In the genomic region with DNA sequence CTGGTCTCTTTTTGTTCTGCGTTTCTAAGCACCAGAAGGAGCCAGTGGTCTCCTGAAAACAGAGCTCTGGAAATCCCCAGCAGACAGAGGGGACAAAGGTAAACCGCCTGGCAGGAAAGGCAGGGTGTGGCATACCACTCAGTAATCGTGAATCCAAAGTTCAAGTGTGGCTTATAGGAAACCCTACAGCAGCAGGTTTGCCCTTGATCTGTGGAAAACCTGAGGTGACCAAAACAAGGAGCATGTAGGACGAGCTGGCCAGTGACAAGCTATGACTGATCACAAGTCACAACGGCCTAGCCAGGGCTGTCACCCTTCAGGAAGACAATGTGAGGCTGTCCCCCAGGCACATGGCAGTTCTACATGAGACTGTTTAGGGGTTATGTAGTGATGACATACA, we compare ENCODE assay signal across 14 mouse cellular contexts. TPM values are rescaled to one million over a fixed set of nuclear protein-coding genes. Genes with fewer than 3 reads are reported as not detected.
DNase-seq lines count a peak whose midpoint lies in the region; ATAC-seq and TF ChIP-seq lines count a peak whose summit lies in the region.
"Had no signal": no experiment of that assay in that cellular context is flagged by ENCODE, and none has a peak within 500 bp of the region (broad histone marks: within the 10 kb centered on the region; RNA-seq: fewer than 3 reads in every experiment).

No protein-coding gene starts in this region.

- no peaks in the 10 kb centered on the region for H3K27me3 ChIP-seq in midbrain, embryonic 11.5 days (ENCODE audit: control insufficient read depth, insufficient read depth, low read length)
- H3K27me3 ChIP-seq in midbrain, embryonic 14.5 days (ENCODE audit: control insufficient read depth, insufficient read depth, low read length) = no peaks in the 10 kb centered on the region
- no peaks in the 10 kb centered on the region for H3K27me3 ChIP-seq in kidney, postnatal 0 days (ENCODE audit: insufficient read depth, low read length)
- H3K27me3 ChIP-seq in liver, embryonic 16.5 days (ENCODE audit: control insufficient read depth, insufficient read depth, low read depth, low read length) = no peaks in the 10 kb centered on the region
- no peaks in the 10 kb centered on the region for H3K27me3 ChIP-seq in heart, embryonic 11.5 days (ENCODE audit: control insufficient read depth, insufficient read depth, low read length)
- H3K27me3 ChIP-seq: embryonic facial prominence, embryonic 12.5 days; forebrain, embryonic 15.5 days; heart, embryonic 13.5 days; lung, embryonic 15.5 days had no signal

- no peaks in the 10 kb centered on the region for H3K36me3 ChIP-seq in midbrain, embryonic 11.5 days (ENCODE audit: control insufficient read depth, insufficient read depth, low read length)
- H3K36me3 ChIP-seq in midbrain, embryonic 14.5 days (ENCODE audit: control insufficient read depth, insufficient read depth, low read length) = no peaks in the 10 kb centered on the region
- H3K36me3 ChIP-seq in kidney, postnatal 0 days (ENCODE audit: insufficient read depth, low read length) = no peaks in the 10 kb centered on the region
- H3K36me3 ChIP-seq in liver, embryonic 16.5 days (ENCODE audit: control insufficient read depth, insufficient read depth) = no peaks in the 10 kb centered on the region
- H3K36me3 ChIP-seq in heart, embryonic 11.5 days (ENCODE audit: control insufficient read depth, insufficient read depth, low read length) = no peaks in the 10 kb centered on the region
- H3K36me3 ChIP-seq: embryonic facial prominence, embryonic 12.5 days; forebrain, embryonic 15.5 days; heart, embryonic 13.5 days; lung, embryonic 15.5 days had no signal

- no peak for TF ChIP-seq CTCF in kidney, postnatal 0 days (IDR thresholded peaks at IDR 0.05; ENCODE audit: low read depth)

- DNase-seq in midbrain, embryonic 11.5 days (ENCODE audit: low spot score, missing footprints) = peak; percentile 53
- DNase-seq in midbrain, embryonic 14.5 days = no peak
- DNase-seq in kidney, postnatal 0 days (ENCODE audit: low spot score) = no peak
- no peak for DNase-seq in spleen, adult 18-20 months
- no peak for DNase-seq in adrenal gland, adult 18-20 months (ENCODE audit: low spot score in 2 of 2)
- DNase-seq in frontal cortex, postnatal 10 days (ENCODE audit: low spot score in 2 of 2) = no peak
- DNase-seq: cerebellum, postnatal 10 days; gastrocnemius, postnatal 14 days had no signal

- no peak overlapping the region for H3K4me2 ChIP-seq in midbrain, embryonic 11.5 days
- H3K4me2 ChIP-seq in midbrain, embryonic 14.5 days (ENCODE audit: low read length) = no peak overlapping the region
- H3K4me2 ChIP-seq in kidney, postnatal 0 days (ENCODE audit: low read length) = no peak overlapping the region
- no peak overlapping the region for H3K4me2 ChIP-seq in liver, embryonic 16.5 days (ENCODE audit: low read depth, low read length)
- no peak overlapping the region for H3K4me2 ChIP-seq in heart, embryonic 11.5 days
- H3K4me2 ChIP-seq: embryonic facial prominence, embryonic 12.5 days; forebrain, embryonic 15.5 days; heart, embryonic 13.5 days; lung, embryonic 15.5 days had no signal

- H3K4me3 ChIP-seq in midbrain, embryonic 11.5 days (ENCODE audit: low read depth, low read length) = no peak overlapping the region
- no peak overlapping the region for H3K4me3 ChIP-seq in midbrain, embryonic 14.5 days (replicated peaks; ENCODE audit: low read depth, low read length)
- no peak overlapping the region for H3K4me3 ChIP-seq in kidney, postnatal 0 days (replicated peaks; ENCODE audit: low read depth, low read length)
- no peak overlapping the region for H3K4me3 ChIP-seq in liver, embryonic 16.5 days (ENCODE audit: low read depth, low read length)
- H3K4me3 ChIP-seq in heart, embryonic 11.5 days (ENCODE audit: low read depth, low read length) = no peak overlapping the region
- H3K4me3 ChIP-seq: embryonic facial prominence, embryonic 12.5 days; forebrain, embryonic 15.5 days; heart, embryonic 13.5 days; lung, embryonic 15.5 days had no signal

- no peaks in the 10 kb centered on the region for H3K9me3 ChIP-seq in midbrain, embryonic 11.5 days (ENCODE audit: control insufficient read depth, low read length)
- H3K9me3 ChIP-seq in midbrain, embryonic 14.5 days (ENCODE audit: control insufficient read depth, low read length) = no peaks in the 10 kb centered on the region
- H3K9me3 ChIP-seq in kidney, postnatal 0 days (replicated peaks; ENCODE audit: low read length) = no peaks in the 10 kb centered on the region
- H3K9me3 ChIP-seq in liver, embryonic 16.5 days (replicated peaks; ENCODE audit: control insufficient read depth, low read length) = no peaks in the 10 kb centered on the region
- no peaks in the 10 kb centered on the region for H3K9me3 ChIP-seq in heart, embryonic 11.5 days (replicated peaks; ENCODE audit: control insufficient read depth, low read length)
- H3K9me3 ChIP-seq: embryonic facial prominence, embryonic 12.5 days; forebrain, embryonic 15.5 days; heart, embryonic 13.5 days; lung, embryonic 15.5 days had no signal

- H3K27ac ChIP-seq in midbrain, embryonic 11.5 days (ENCODE audit: low read depth, low read length) = no peak overlapping the region
- H3K27ac ChIP-seq in midbrain, embryonic 14.5 days (replicated peaks; ENCODE audit: low read depth, low read length) = no peak overlapping the region
- peak overlapping the region; percentile 1; the same call in 1 of the 2 replicates for H3K27ac ChIP-seq in kidney, postnatal 0 days
- H3K27ac ChIP-seq in liver, embryonic 16.5 days (ENCODE audit: low read length) = peak overlapping the region; percentile 60; the same call in 1 of the 2 replicates
- no peak overlapping the region for H3K27ac ChIP-seq in heart, embryonic 11.5 days (ENCODE audit: low read depth, low read length)
- H3K27ac ChIP-seq: embryonic facial prominence, embryonic 12.5 days; forebrain, embryonic 15.5 days; heart, embryonic 13.5 days; lung, embryonic 15.5 days had no signal

- no peaks in the 10 kb centered on the region for H3K4me1 ChIP-seq in midbrain, embryonic 11.5 days (ENCODE audit: control insufficient read depth, insufficient read depth, low read length)
- H3K4me1 ChIP-seq in midbrain, embryonic 14.5 days (ENCODE audit: control insufficient read depth, insufficient read depth, low read length) = no peaks in the 10 kb centered on the region
- H3K4me1 ChIP-seq in kidney, postnatal 0 days (replicated peaks; ENCODE audit: insufficient read depth, low read length) = no peaks in the 10 kb centered on the region
- H3K4me1 ChIP-seq in liver, embryonic 16.5 days (ENCODE audit: control insufficient read depth, low read depth, low read length) = peaks cover 5% of the 10 kb centered on the region
- H3K4me1 ChIP-seq in heart, embryonic 11.5 days (ENCODE audit: control insufficient read depth, insufficient read depth, low read length) = no peaks in the 10 kb centered on the region
- H3K4me1 ChIP-seq: embryonic facial prominence, embryonic 12.5 days; forebrain, embryonic 15.5 days; heart, embryonic 13.5 days; lung, embryonic 15.5 days had no signal

- no peak for ATAC-seq in midbrain, embryonic 11.5 days (ENCODE audit: low FRiP score)
- ATAC-seq in midbrain, embryonic 14.5 days (ENCODE audit: low FRiP score, low TSS enrichment) = no peak
- no peak for ATAC-seq in kidney, postnatal 0 days (replicated peaks; ENCODE audit: low FRiP score, low read depth)
- peak; percentile 67 for ATAC-seq in liver, embryonic 16.5 days (ENCODE audit: low read depth)
- no peak for ATAC-seq in heart, embryonic 11.5 days (replicated peaks; ENCODE audit: insufficient number of reproducible peaks, low FRiP score, low TSS enrichment)
- ATAC-seq: forebrain, embryonic 15.5 days had no signal

- 77% methylated on average over 5 of the region's 5 CpGs for WGBS in midbrain, embryonic 11.5 days
- 78% methylated on average over 5 of the region's 5 CpGs for WGBS in midbrain, embryonic 14.5 days
- WGBS in kidney, postnatal 0 days = 56% methylated on average over 5 of the region's 5 CpGs
- WGBS in liver, embryonic 16.5 days (ENCODE audit: insufficient replicate concordance) = 38% methylated on average over 5 of the region's 5 CpGs
- 53% methylated on average over 5 of the region's 5 CpGs for WGBS in heart, embryonic 11.5 days (ENCODE audit: insufficient replicate concordance)

- no peak overlapping the region for H3K9ac ChIP-seq in midbrain, embryonic 11.5 days (ENCODE audit: low read length)
- no peak overlapping the region for H3K9ac ChIP-seq in midbrain, embryonic 14.5 days (replicated peaks; ENCODE audit: low read length)
- H3K9ac ChIP-seq in kidney, postnatal 0 days (ENCODE audit: low read depth, low read length) = no peak overlapping the region
- no peak overlapping the region for H3K9ac ChIP-seq in liver, embryonic 16.5 days (ENCODE audit: low read depth, low read length)
- no peak overlapping the region for H3K9ac ChIP-seq in heart, embryonic 11.5 days (ENCODE audit: low read depth, low read length)
- H3K9ac ChIP-seq: embryonic facial prominence, embryonic 12.5 days; forebrain, embryonic 15.5 days; heart, embryonic 13.5 days; lung, embryonic 15.5 days had no signal

RNA-seq across cellular contexts. Expression of gene Ankrd11, which starts 9.4 kb away (rescaled TPM):
- 61.9 and 72.0 TPM in 2 replicates for polyA plus RNA-seq in midbrain, embryonic 11.5 days (2014; fragmentation: Nextera tagmentation; extraction: Ambion mirVana)
- polyA plus RNA-seq in midbrain, embryonic 14.5 days (2014; fragmentation: Nextera tagmentation; extraction: Ambion mirVana) = 42.4 and 46.2 TPM in 2 replicates
- 44.2 and 57.9 TPM in 2 replicates for polyA plus RNA-seq in kidney, postnatal 0 days (2015; fragmentation: Nextera tagmentation; extraction: Ambion mirVana)
- polyA plus RNA-seq in liver, embryonic 16.5 days (2015; fragmentation: Nextera tagmentation; extraction: Ambion mirVana) = 7.8 and 8.6 TPM in 2 replicates
- 49.5 and 51.3 TPM in 2 replicates for polyA plus RNA-seq in heart, embryonic 11.5 days (2014; fragmentation: Nextera tagmentation; extraction: Ambion mirVana)
- total RNA-seq in adrenal gland, adult 18-20 months (2021) = 10 to 100 TPM; 69.1 to 93.7 TPM

RNA-seq across cellular contexts. Expression of gene Spg7, which starts 11.3 kb away (rescaled TPM):
- 35.9 TPM in 2 replicates for polyA plus RNA-seq in midbrain, embryonic 11.5 days (2014; fragmentation: Nextera tagmentation; extraction: Ambion mirVana)
- polyA plus RNA-seq in midbrain, embryonic 14.5 days (2014; fragmentation: Nextera tagmentation; extraction: Ambion mirVana) = 42.0 and 43.6 TPM in 2 replicates
- 49.6 and 54.0 TPM in 2 replicates for polyA plus RNA-seq in kidney, postnatal 0 days (2015; fragmentation: Nextera tagmentation; extraction: Ambion mirVana)
- 19.9 and 20.7 TPM in 2 replicates for polyA plus RNA-seq in liver, embryonic 16.5 days (2015; fragmentation: Nextera tagmentation; extraction: Ambion mirVana)
- 48.7 and 49.4 TPM in 2 replicates for polyA plus RNA-seq in heart, embryonic 11.5 days (2014; fragmentation: Nextera tagmentation; extraction: Ambion mirVana)
- 10 to 100 TPM; 86.9 to 88.3 TPM for total RNA-seq in adrenal gland, adult 18-20 months (2021)

RNA-seq across cellular contexts. Expression of gene Rpl13, which starts 50.7 kb away (rescaled TPM):
- polyA plus RNA-seq in midbrain, embryonic 11.5 days (2014; fragmentation: Nextera tagmentation; extraction: Ambion mirVana) = 1,312 and 1,403 TPM in 2 replicates
- 843 and 877 TPM in 2 replicates for polyA plus RNA-seq in midbrain, embryonic 14.5 days (2014; fragmentation: Nextera tagmentation; extraction: Ambion mirVana)
- polyA plus RNA-seq in kidney, postnatal 0 days (2015; fragmentation: Nextera tagmentation; extraction: Ambion mirVana) = 1,763 and 1,932 TPM in 2 replicates
- polyA plus RNA-seq in liver, embryonic 16.5 days (2015; fragmentation: Nextera tagmentation; extraction: Ambion mirVana) = 732 and 803 TPM in 2 replicates
- 1,217 and 1,331 TPM in 2 replicates for polyA plus RNA-seq in heart, embryonic 11.5 days (2014; fragmentation: Nextera tagmentation; extraction: Ambion mirVana)
- total RNA-seq in adrenal gland, adult 18-20 months (2021) = 100 to 1,000 TPM; 629 to 647 TPM

Comparison
In these comparisons a context has a peak if more than half of its experiments do, and no peak if none do; other contexts are left out.
1. H3K27ac ChIP-seq: peak in kidney, postnatal 0 days (single experiment) and liver, embryonic 16.5 days (single experiment); none in midbrain, embryonic 11.5 days (single experiment), midbrain, embryonic 14.5 days (single experiment) and heart, embryonic 11.5 days (single experiment).